Mouse (Mus musculus) left cerebral cortex, postnatal 4 days (tissue): ENCODE measurements around the gene Smyd4. TPM values are rescaled to one million over a fixed set of nuclear protein-coding genes. Genes with fewer than 3 reads are reported as not detected.
"Not testable (repeated sequence)": the region's sequence is repeated elsewhere in the genome, so short reads cannot be mapped to it uniquely, and the experiment has no call there.

Experiments
- DNase-seq: peaks from one replicate; pipeline ENCODE4 v3.0.0-alpha.2; 2022
- intact Hi-C: fragments of 180-260 bp; cut with DNase I; formaldehyde crosslinking; loops from one replicate; pipeline ENCODE4 v1.15.1; 2025
- total RNA-seq, 2 experiments: library from RNA; stranded (reverse); gene quantifications; 2 replicates each; pipeline ENCODE4 v1.2.3; 2021

The Smyd4 gene
- total RNA-seq, 2 experiments from 2014 or later = 18.9 to 19.1 TPM

GRCm38 (mm10) chr11:75344163-75344562, 4.1 kb upstream of the Smyd4 start:
- intact Hi-C loops = no loop called here
- no peak for DNase-seq

GRCm38 (mm10) chr11:75344716-75345115, 3.5 kb upstream of the Smyd4 start:
- DNase-seq = no peak
- intact Hi-C loops = no loop called here

- no peak for DNase-seq
- intact Hi-C loops = no loop called here
These were observed 1.6 kb upstream of the Smyd4 start for GRCm38 (mm10) chr11:75346556-75347187.

DNA sequence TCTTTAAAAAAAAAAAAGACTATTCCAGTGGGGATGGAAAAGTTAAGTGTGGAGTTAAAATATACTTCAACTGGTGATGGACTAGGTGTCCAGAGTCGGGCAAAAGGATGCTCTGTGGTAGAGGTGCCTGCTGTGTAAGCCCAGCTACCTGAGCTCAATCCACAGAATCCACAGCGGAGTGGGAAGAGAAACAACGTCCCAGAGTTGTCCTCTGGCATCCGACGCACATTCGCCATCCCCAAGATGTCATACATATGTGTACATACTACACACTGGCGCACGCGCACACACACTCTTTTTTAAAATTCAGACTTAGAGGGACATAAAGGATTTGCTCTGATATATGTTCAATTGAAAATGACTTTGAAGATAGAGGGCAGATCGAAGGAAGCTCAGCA, 1.0 kb upstream of the Smyd4 start:
- no peak for DNase-seq
- intact Hi-C loops = no loop called here

GRCm38 (mm10) chr11:75347596-75347995, 637 bp upstream of the Smyd4 start:
- intact Hi-C loops = no loop called here
- no peak for DNase-seq

DNA sequence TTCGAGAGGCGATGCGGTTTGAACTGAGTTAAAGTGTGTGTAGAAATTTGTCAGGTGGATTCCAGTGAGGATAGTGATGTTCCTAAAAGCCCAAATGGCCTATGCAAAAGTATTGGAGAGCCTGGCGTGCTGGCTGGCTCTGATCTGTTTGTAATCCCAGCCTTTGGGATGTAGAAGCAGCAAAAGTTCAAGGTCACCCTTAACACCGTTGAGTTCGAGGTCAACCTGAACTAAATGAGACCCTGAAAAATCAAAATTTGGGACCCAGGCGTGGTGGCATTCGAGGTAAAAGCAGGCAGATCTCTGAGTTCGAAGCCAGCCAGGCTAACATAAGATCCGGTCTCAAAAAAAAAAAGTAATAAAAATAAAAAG, 643 bp downstream of the Smyd4 start:
- no peak for DNase-seq
- intact Hi-C loops = no loop called here

DNA sequence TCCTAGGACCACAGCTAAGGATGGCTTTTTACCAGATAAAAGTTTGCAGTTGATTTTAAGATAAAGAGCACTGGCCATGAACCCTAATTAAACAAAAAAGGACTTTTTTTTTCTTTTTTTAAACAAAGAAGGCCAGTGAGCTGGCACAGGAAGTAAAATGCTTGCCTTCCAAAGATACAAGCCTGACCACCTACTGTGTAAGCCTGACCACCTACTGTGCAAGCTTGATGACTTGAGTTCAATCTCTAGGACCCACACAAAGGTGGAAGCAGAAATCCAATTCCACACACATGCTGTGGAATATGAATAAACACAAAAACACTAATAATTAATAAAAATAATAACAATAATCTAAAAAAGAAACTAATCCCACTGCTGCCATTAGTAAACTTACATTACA, 3.0 kb downstream of the Smyd4 start:
- intact Hi-C loops = no loop called here
- DNase-seq = no peak

- no peak for DNase-seq
- intact Hi-C loops = no loop called here
These were observed 7.2 kb downstream of the Smyd4 start for GRCm38 (mm10) chr11:75355475-75355874.

- no peak for DNase-seq
- intact Hi-C loops = no loop called here
These were observed 28.9 kb downstream of the Smyd4 start for GRCm38 (mm10) chr11:75377125-75377524.

DNA sequence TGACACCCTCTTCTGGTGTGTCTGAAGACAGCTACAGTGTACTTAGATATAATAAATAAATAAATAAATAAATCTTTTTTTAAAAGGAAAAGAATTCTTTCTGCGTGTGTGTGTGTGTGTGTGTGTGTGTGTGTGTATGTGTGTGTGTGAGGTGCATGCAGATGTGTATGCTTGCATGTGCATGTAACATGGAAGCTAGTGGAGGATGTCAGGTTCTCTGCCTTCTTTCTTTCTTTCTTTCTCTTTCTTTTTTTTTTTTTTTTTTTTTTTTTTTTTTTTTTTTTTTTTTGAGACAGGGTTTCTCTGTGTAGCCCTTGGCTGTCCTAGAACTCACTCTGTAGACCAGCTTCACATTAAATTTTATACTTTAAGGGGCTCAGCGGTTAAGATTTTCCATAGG, 30.6 kb downstream of the Smyd4 start:
- DNase-seq, intact Hi-C loops: not testable (repeated sequence)

- DNase-seq, intact Hi-C loops: not testable (repeated sequence)
These were observed 35.3 kb downstream of the Smyd4 start for GRCm38 (mm10) chr11:75383529-75383928.

- no peak for DNase-seq
- intact Hi-C loops = no loop called here
These were observed 47.4 kb downstream of the Smyd4 start for GRCm38 (mm10) chr11:75395611-75396010.

GRCm38 (mm10) chr11:75397452-75397851, 49.2 kb downstream of the Smyd4 start:
- intact Hi-C loops = no loop called here
- DNase-seq = no peak

GRCm38 (mm10) chr11:75399411-75399841, 51.2 kb downstream of the Smyd4 start:
- no peak for DNase-seq
- intact Hi-C loops = no loop called here

DNA sequence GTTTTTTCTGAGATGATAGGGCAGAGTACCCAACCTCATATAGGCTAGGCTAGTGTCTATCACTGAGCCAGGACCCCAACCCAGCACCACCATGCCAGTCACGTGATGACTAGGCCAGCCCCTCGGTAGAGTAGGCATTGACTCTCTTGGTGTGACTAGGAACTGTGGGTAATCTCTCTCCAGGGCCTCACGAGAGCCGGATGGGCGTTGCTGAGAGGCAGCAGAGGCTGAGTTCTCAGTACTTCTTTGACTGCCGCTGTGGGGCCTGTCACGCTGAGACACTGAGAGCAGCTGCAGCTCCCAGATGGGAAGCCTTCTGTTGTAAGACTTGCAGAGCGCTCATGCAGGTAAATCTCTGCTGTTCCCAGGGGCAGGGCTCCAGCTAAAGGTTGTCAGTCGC, 51.9 kb downstream of the Smyd4 start:
- intact Hi-C loops = no loop called here
- no peak for DNase-seq

GRCm38 (mm10) chr11:75402271-75402690, 54.0 kb downstream of the Smyd4 start:
- intact Hi-C loops = no loop called here
- DNase-seq = peak; percentile 43

- intact Hi-C loops = no loop called here
These were observed 55.2 kb downstream of the Smyd4 start for GRCm38 (mm10) chr11:75403301-75404052.

DNA sequence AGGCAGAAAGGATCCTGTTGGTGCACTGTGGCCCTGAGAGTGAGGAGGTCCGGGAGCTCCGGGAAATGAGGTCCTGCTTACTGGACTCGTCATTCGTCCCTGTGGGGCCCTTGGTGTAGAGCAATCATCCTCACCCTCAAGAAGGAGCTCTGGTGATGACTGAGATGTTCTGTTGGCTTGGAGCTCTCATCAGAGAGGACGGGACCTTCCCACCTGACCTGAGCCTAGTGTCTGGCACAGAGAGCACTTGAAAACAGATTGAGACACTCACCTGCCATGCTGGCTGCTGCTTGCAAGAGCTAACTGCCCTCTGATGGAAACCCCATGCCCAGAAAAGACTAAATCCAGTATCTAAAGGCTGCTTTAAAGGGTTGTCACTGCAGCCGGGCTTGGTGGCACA, 56.6 kb downstream of the Smyd4 start:
- intact Hi-C loops = no loop called here
- no peak for DNase-seq

More at GRCm38 (mm10) chr11:75403301-75404052, 55.2 kb downstream of the Smyd4 start:
- no peak for DNase-seq

DNA sequence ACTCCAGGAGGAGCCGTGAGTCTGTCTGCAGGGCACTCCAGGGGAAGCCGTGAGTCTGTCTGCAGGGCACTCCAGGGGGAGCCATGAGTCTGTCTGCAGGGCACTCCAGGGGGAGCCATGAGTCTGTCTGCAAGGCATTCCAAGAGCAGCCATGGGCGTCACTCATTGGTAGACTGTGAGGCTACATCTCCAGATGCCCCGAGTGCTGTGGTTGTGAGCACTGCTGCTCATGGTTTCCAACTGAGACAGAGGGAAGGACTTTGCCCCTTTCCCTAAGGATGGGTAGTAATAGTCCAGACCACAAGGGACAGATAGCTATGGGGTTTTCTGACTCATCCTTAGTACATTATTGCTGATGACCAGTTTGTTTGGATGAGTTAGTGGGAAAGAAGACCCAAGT, 57.9 kb downstream of the Smyd4 start:
- intact Hi-C loops = no loop called here
- no peak for DNase-seq

DNA sequence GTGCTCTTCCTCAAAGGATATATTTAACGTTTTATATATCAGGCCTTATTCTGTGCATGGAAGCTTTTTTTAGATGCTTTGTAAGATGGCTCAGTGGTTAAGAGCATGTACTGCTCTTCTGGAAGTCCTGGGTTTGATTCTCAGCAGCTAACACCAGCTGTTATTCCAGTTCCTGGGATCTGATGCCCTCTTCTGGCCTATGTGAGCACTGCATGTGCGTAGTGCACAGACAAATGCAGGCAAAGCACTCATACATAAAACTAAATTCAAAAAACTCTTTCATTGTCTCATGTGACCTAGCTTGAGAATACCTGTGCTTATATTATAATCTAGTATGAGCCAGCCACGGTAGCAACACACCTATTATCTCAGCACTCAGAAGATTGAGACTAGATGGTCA, 58.6 kb downstream of the Smyd4 start:
- intact Hi-C loops = no loop called here
- peak; percentile 32 for DNase-seq

DNA sequence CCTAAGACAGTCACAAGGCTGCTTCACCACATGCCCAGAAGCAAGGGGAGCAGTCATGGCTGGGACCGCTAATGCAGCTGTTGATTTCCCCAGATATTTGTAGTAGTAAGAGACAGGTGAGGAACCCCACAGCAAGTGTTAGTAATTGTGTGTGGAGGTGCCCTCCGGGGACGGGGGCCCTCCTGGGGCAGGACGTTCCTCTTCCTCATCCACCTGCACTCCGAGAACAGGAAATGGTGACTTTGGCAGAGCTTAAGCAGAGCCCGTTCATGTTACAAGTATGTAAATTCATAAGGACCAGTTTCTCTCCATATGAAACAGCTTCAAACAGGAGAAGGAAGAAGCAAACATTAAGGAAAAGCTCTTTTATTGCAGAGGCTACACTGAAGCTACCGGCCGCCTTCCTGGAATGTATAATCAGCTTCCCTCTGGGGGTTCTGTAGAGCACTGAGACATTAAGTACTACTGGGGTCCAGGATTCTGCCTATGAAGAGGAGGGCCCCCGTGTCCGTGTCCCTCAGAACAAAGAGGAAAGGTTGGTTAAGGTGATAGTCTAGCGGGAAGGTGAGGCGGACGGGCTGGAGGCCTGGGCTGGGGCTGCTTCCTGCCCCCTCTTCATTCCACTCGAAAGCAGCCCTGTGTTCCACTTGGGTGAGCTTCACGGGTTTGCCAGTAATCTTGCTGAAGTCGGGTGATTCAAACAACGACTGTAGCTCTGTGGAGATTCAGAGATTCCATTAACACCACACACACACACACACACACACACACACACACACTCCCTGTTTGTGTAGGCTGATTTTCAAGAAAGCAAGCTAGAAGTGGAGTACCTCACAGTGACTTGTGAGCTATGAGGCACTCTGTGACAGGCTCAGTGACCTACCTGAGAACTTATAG, 61.7 kb downstream of the Smyd4 start:
- intact Hi-C loops = no loop called here
- no peak for DNase-seq
